Mouse (Mus musculus) heart, embryonic 16.5 days (tissue): Measurements from ENCODE around the gene Tbx4. TPM values are rescaled to one million over a fixed set of nuclear protein-coding genes. Genes with fewer than 3 reads are reported as not detected.

Experiments used
- ATAC-seq: fragments of 200-750 bp; cut with Nextera tagmentation; replicated peaks from 2 replicates; pipeline ENCODE4 v1.8.0; 2017; ENCODE audit warnings: moderate number of reproducible peaks; ENCODE audit not compliant: insufficient read depth, low FRiP score; ENCODE audit errors: extremely low read depth
- H3K27ac ChIP-seq: fragments of 300-500 bp; sonication (generic); 2 replicates; pipeline ENCODE4 v1.5.1; 2014; ENCODE audit warnings: mild to moderate bottlenecking, low read length, control low read depth, moderate library complexity
- H3K27me3 ChIP-seq: fragments of 300-500 bp; sonication (generic); 2 replicates; pipeline ENCODE4 v1.6.1; 2014; ENCODE audit warnings: low read length, mixed read lengths; ENCODE audit not compliant: control insufficient read depth, insufficient read depth
- H3K36me3 ChIP-seq: fragments of 300-500 bp; sonication (generic); 2 replicates; pipeline ENCODE4 v1.6.1; 2014; ENCODE audit not compliant: control insufficient read depth, insufficient read depth
- H3K4me1 ChIP-seq: fragments of 300-500 bp; sonication (generic); 2 replicates; pipeline ENCODE4 v1.6.1; 2014; ENCODE audit warnings: low read length, mixed read lengths; ENCODE audit not compliant: control insufficient read depth, insufficient read depth
- H3K4me2 ChIP-seq: fragments of 300-500 bp; sonication (generic); 2 replicates; pipeline ENCODE4 v1.6.1; 2014; ENCODE audit warnings: low read depth, mild to moderate bottlenecking, control low read depth, low read length
- H3K4me3 ChIP-seq: fragments of 300-500 bp; sonication (generic); 2 replicates; pipeline ENCODE4 v1.5.1; 2014; ENCODE audit warnings: mild to moderate bottlenecking, control low read depth, low read length
- H3K9ac ChIP-seq: fragments of 300-500 bp; sonication (generic); 2 replicates; pipeline ENCODE4 v1.6.1; 2014; ENCODE audit warnings: low read length, control low read depth
- H3K9me3 ChIP-seq: fragments of 300-500 bp; sonication (generic); replicated peaks from 2 replicates; pipeline ENCODE4 v1.6.1; 2016; ENCODE audit warnings: low read length; ENCODE audit not compliant: control insufficient read depth
- WGBS: fragments of 180-500 bp; shearing (Covaris S2); extraction: QIAGEN DNeasy Blood & Tissue Kit; methylation state at CpG from one replicate; pipeline ENCODE4 v1.1.7; 2014; 5-methylcytosine and 5-hydroxymethylcytosine counted together
- polyA plus RNA-seq: library from polyadenylated mRNA; unstranded; fragments of >200 nt; fragmentation: Nextera tagmentation; extraction: Ambion mirVana; gene quantifications from 2 replicates; pipeline ENCODE4 v1.2.1, GENCODE M21; 2015

Gene Tbx4
- polyA plus RNA-seq, 1 experiment from 2014 or later = 0.72 TPM

DNA sequence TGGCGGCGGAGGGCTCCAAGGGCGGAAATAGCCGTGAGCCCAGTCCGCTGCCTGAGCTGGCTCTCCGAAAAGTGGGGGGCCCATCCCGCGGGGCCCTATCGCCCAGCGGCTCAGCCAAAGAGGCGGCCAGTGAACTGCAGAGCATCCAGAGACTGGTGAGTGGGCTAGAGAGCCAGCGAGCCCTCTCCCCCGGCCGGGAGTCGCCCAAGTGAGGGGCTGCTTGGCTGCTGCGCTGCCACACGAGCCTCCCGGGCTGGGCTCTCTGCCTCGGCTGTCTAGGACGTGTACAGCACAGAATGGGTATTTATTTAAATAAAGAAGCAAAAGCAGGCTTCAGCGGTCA lies 45.4 kb upstream of the Tbx4 start:
- ATAC-seq = no peak
- H3K27ac ChIP-seq = no peak overlapping the region
- H3K4me1 ChIP-seq = peaks cover 30% of the 10 kb centered on the region
- H3K36me3 ChIP-seq = no peaks in the 10 kb centered on the region
- H3K9me3 ChIP-seq = no peaks in the 10 kb centered on the region
- peak overlapping the region; percentile 18 for H3K4me3 ChIP-seq
- H3K4me2 ChIP-seq = peak overlapping the region; percentile 31; the same call in 1 of the 2 replicates
- WGBS = 16% methylated on average over 21 of the region's 21 CpGs
- peak overlapping the region; percentile 32; the same call in 1 of the 2 replicates for H3K9ac ChIP-seq
- peaks cover 62% of the 10 kb centered on the region for H3K27me3 ChIP-seq

- ATAC-seq = no peak
- H3K27me3 ChIP-seq = peaks cover 62% of the 10 kb centered on the region
- H3K4me2 ChIP-seq = peak overlapping the region; percentile 31; the same call in 1 of the 2 replicates
- H3K9me3 ChIP-seq = no peaks in the 10 kb centered on the region
- no peak overlapping the region for H3K9ac ChIP-seq
- peaks cover 30% of the 10 kb centered on the region for H3K4me1 ChIP-seq
- 27% methylated on average over 8 of the region's 8 CpGs for WGBS
- no peak overlapping the region for H3K27ac ChIP-seq
- H3K36me3 ChIP-seq = no peaks in the 10 kb centered on the region
- peak overlapping the region; percentile 18; the same call in 1 of the 2 replicates for H3K4me3 ChIP-seq
Observed at GRCm38 (mm10) chr11:85841211-85841681, 45.0 kb upstream of the Tbx4 start.

- Histone ChIP-seq H3K9ac (peak overlapping the region; percentile 67), H3K27me3 (peaks cover 55% of the 10 kb centered on the region), H3K4me1 (peaks cover 28% of the 10 kb centered on the region), H3K4me2 (peak overlapping the region; percentile 71), H3K27ac (no peak overlapping the region), H3K9me3 (no peaks in the 10 kb centered on the region), H3K4me3 (peak overlapping the region; percentile 48), H3K36me3 (no peaks in the 10 kb centered on the region)
- under 1% methylated on average over 32 of the region's 32 CpGs for WGBS
- ATAC-seq = peak; percentile 52
Observed at GRCm38 (mm10) chr11:85841980-85842379, 44.2 kb upstream of the Tbx4 start.

- peaks cover 20% of the 10 kb centered on the region for H3K4me1 ChIP-seq
- H3K4me3 ChIP-seq = peak overlapping the region; percentile 72
- no peaks in the 10 kb centered on the region for H3K36me3 ChIP-seq
- H3K27me3 ChIP-seq = peaks cover 52% of the 10 kb centered on the region
- H3K4me2 ChIP-seq = peak overlapping the region; percentile 91
- ATAC-seq = no peak
- H3K9ac ChIP-seq = peak overlapping the region; percentile 70; the same call in 1 of the 2 replicates
- peak overlapping the region; percentile 56; the same call in 1 of the 2 replicates for H3K27ac ChIP-seq
- 9% methylated on average over 24 of the region's 24 CpGs for WGBS
- H3K9me3 ChIP-seq = no peaks in the 10 kb centered on the region
Observed at GRCm38 (mm10) chr11:85842596-85843346, 43.5 kb upstream of the Tbx4 start.

- Histone ChIP-seq H3K27ac (peak overlapping the region; percentile 56), H3K9me3 (no peaks in the 10 kb centered on the region), H3K4me1 (peaks cover 15% of the 10 kb centered on the region), H3K4me2 (peak overlapping the region; percentile 91), H3K9ac (peak overlapping the region; percentile 70), H3K4me3 (peak overlapping the region; percentile 72), H3K27me3 (peaks cover 47% of the 10 kb centered on the region), H3K36me3 (no peaks in the 10 kb centered on the region)
- WGBS = under 1% methylated on average over 18 of the region's 18 CpGs
- ATAC-seq = peak; percentile 14; the same call in 1 of the 2 replicates
Observed at GRCm38 (mm10) chr11:85843347-85843692, 42.9 kb upstream of the Tbx4 start.

- Histone ChIP-seq H3K4me3 (peak overlapping the region; percentile 72), H3K27ac (peak overlapping the region; percentile 51; the same call in 1 of the 2 replicates), H3K4me1 (peaks cover 15% of the 10 kb centered on the region), H3K9me3 (no peaks in the 10 kb centered on the region), H3K9ac (peak overlapping the region; percentile 70), H3K4me2 (peak overlapping the region; percentile 91), H3K36me3 (no peaks in the 10 kb centered on the region), H3K27me3 (peaks cover 36% of the 10 kb centered on the region)
- WGBS = under 1% methylated on average over 54 of the region's 54 CpGs
- peak; percentile 54 for ATAC-seq
Observed at GRCm38 (mm10) chr11:85844144-85844965, 41.9 kb upstream of the Tbx4 start.

DNA sequence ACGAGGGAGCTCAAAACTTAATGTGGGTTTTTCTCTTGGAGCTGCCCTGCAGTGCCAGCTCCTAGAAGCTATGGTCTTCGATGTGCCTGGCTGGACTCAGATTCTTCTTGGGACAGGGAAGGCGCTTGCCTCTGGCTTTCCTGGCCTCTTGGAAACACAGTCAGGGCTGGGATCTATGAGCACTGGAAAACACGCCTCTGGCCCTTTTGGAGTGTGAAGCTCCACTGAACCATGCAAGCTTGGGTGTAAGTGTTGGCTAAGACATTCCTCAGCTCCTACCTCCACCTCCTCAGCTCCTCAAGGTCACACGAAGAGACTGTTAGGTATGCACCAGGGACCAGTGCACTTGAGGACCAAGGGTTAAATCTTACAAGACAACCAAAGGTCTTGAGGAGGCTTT lies 41.3 kb upstream of the Tbx4 start:
- no peak overlapping the region for H3K9ac ChIP-seq

DNA sequence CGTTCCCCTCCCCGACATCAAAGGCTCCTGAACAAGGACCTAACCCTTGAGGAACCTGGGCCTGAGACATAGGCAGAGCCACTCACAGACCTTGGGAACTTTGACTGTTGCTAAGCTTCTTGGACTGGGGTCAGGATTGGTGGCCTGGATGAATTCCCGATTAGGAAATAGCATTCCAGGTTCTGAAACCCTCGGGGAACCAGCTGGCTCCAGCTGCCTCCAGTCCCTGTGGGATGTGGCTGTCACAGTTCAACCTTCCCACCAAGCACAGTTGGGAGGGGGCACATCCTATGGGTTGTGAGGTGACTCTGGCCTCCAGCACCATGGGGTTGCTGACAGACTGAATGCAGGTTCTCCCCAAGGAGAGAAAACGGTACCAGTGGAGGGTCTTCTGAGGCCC lies 40.3 kb upstream of the Tbx4 start:
- H3K4me1 ChIP-seq = peaks cover 15% of the 10 kb centered on the region
- no peak overlapping the region for H3K4me2 ChIP-seq
- H3K9ac ChIP-seq = no peak overlapping the region
- no peaks in the 10 kb centered on the region for H3K9me3 ChIP-seq
- WGBS = 41% methylated on average over 5 of the region's 5 CpGs
- 0 out of 2 replicates have a peak overlapping the region, but pooled peaks have one; percentile 4 for H3K27ac ChIP-seq
- H3K27me3 ChIP-seq = peaks cover 23% of the 10 kb centered on the region
- ATAC-seq = no peak
- no peak overlapping the region for H3K4me3 ChIP-seq
- H3K36me3 ChIP-seq = no peaks in the 10 kb centered on the region

More for the DNA sequence above, 41.3 kb upstream of the Tbx4 start:
- Histone ChIP-seq H3K9me3 (no peaks in the 10 kb centered on the region), H3K4me3 (no peak overlapping the region), H3K27ac (no peak overlapping the region), H3K4me1 (peaks cover 15% of the 10 kb centered on the region), H3K36me3 (no peaks in the 10 kb centered on the region), H3K4me2 (peak overlapping the region; percentile 91), H3K27me3 (peaks cover 30% of the 10 kb centered on the region)
- ATAC-seq = no peak
- 33% methylated on average over 5 of the region's 5 CpGs for WGBS

GRCm38 (mm10) chr11:85846509-85846908 lies 39.7 kb upstream of the Tbx4 start:
- no peak overlapping the region for H3K4me2 ChIP-seq
- no peaks in the 10 kb centered on the region for H3K36me3 ChIP-seq
- no peak overlapping the region for H3K27ac ChIP-seq
- no peak overlapping the region for H3K9ac ChIP-seq
- ATAC-seq = no peak
- H3K4me3 ChIP-seq = no peak overlapping the region
- 56% methylated on average over 4 of the region's 4 CpGs for WGBS
- H3K9me3 ChIP-seq = no peaks in the 10 kb centered on the region
- peaks cover 15% of the 10 kb centered on the region for H3K4me1 ChIP-seq
- peaks cover 19% of the 10 kb centered on the region for H3K27me3 ChIP-seq
